Mouse (Mus musculus): ENCODE results near the gene Cdkn1b. TPM values are rescaled to one million over a fixed set of nuclear protein-coding genes. Genes with fewer than 3 reads are reported as not detected.

Gene Cdkn1b
- polyA plus RNA-seq, 1 experiment from 2014 or later = 28.3 TPM

DNA sequence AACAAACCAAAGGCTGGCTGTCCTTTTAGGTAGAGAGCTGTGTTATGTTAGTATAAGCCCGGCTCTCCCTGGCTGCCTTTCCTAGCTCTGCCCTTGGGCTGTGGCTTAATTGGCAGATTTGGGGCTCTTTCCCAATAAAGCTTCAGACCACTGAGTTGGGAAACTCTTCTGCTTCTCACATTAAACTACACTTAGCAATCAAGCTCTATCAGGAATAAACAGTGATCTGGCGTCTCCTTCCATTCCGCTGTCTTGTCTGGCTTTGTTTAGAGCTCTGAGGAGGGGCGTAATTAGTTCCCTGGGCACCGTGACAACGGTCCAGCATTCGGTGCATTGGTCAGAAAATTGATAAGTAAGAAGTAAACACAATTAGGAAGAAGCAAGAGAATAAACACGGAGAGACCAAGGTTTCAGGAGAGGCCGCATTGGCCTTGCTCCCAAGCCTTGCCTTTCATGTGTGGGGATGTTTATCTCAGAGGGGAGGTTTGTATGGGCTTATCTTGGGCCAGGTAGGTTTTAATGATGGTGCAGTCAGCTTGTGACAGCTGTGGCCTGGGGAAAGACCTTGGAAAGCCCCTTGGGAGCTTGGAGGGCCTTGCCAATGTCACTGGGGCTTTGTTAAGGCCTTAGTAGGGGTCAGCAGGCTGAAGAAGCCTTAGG is 41.8 kb downstream of the Cdkn1b start:
- Histone ChIP-seq H3K27ac (replicated peaks) (0 out of 2 replicates have a peak overlapping the region, but pooled peaks have one; percentile 12), H3K4me1 (peaks cover 28% of the 10 kb centered on the region), H3K4me2 (replicated peaks) (no peak overlapping the region), H3K9ac (replicated peaks) (no peak overlapping the region), H3K36me3 (no peaks in the 10 kb centered on the region; the same call in 1 of the 2 replicates), H3K27me3 (no peaks in the 10 kb centered on the region), H3K9me3 (no peaks in the 10 kb centered on the region), H3K4me3 (no peak overlapping the region)
- 50% methylated on average over 9 of the region's 9 CpGs for WGBS
- ATAC-seq (ENCODE audit: low FRiP score, low read depth) = 0 out of 2 replicates have a peak, but pooled peaks have one; percentile 20

DNA sequence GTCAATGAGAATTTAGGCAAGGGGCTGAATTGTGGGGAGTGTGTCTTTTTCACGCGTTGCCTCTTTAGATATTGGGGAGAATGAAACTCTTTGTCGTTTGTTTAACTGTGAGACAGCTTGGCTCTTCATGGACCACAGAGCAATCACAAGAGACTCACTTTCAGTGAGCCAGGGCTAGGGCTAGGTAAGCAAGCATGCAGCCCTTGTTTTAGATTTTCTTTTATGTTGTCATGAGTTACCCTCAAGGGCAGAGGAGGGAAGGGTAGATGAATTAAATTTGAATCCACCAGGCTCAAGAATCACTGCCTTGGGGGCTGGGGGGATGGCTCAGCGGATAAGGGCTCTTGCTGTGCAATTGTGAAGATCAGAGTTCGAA is 42.3 kb downstream of the Cdkn1b start:
- H3K27me3 ChIP-seq = no peaks in the 10 kb centered on the region
- no peaks in the 10 kb centered on the region; the same call in 1 of the 2 replicates for H3K36me3 ChIP-seq
- no peaks in the 10 kb centered on the region for H3K9me3 ChIP-seq
- H3K4me2 ChIP-seq (replicated peaks) = no peak overlapping the region
- WGBS = 39% methylated on average over 5 of the region's 5 CpGs
- ATAC-seq (ENCODE audit: low FRiP score, low read depth) = no peak
- H3K9ac ChIP-seq (replicated peaks) = no peak overlapping the region
- peaks cover 28% of the 10 kb centered on the region for H3K4me1 ChIP-seq
- H3K27ac ChIP-seq (replicated peaks) = 0 out of 2 replicates have a peak overlapping the region, but pooled peaks have one; percentile 12
- no peak overlapping the region for H3K4me3 ChIP-seq

- no peaks in the 10 kb centered on the region for H3K27me3 ChIP-seq
- H3K4me2 ChIP-seq (replicated peaks) = no peak overlapping the region
- H3K36me3 ChIP-seq = no peaks in the 10 kb centered on the region
- no peak overlapping the region for H3K27ac ChIP-seq (replicated peaks)
- 75% methylated on average over 2 of the region's 2 CpGs for WGBS
- no peak for ATAC-seq (ENCODE audit: low FRiP score, low read depth)
- H3K4me1 ChIP-seq = peaks cover 28% of the 10 kb centered on the region
- H3K9me3 ChIP-seq = no peaks in the 10 kb centered on the region
- no peak overlapping the region for H3K9ac ChIP-seq (replicated peaks)
- H3K4me3 ChIP-seq = no peak overlapping the region
These were observed 43.7 kb downstream of the Cdkn1b start for GRCm38 (mm10) chr6:134963910-134964309.

DNA sequence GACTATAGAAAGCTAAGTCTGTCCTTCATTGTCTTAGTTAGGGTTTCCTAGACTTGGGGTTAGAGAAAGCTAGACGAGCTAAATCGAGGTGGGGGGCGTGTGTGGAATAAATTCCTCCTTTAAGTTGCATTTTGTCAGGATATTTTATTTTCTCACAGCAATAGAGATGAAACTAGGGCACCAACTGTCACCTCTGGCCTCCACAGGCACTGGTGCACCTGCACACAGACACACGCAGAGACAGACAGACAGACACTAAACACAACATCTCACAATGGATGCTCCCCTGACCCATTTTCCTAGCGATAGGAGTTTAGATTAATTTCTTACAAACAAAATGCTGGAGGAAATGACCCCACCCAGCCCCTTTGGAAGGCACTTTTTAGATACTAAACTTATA is 46.5 kb downstream of the Cdkn1b start:
- WGBS = 90% methylated on average over 5 of the region's 5 CpGs
- no peak overlapping the region for H3K4me2 ChIP-seq (replicated peaks)
- peaks cover 12% of the 10 kb centered on the region for H3K4me1 ChIP-seq
- no peaks in the 10 kb centered on the region for H3K27me3 ChIP-seq
- ATAC-seq (ENCODE audit: low FRiP score, low read depth) = no peak
- no peaks in the 10 kb centered on the region for H3K9me3 ChIP-seq
- H3K36me3 ChIP-seq = no peaks in the 10 kb centered on the region
- no peak overlapping the region for H3K9ac ChIP-seq (replicated peaks)
- no peak overlapping the region for H3K4me3 ChIP-seq
- H3K27ac ChIP-seq (replicated peaks) = no peak overlapping the region

- Histone ChIP-seq H3K4me3 (no peak overlapping the region), H3K4me2 (replicated peaks) (no peak overlapping the region), H3K27me3 (no peaks in the 10 kb centered on the region), H3K9ac (replicated peaks) (no peak overlapping the region), H3K9me3 (no peaks in the 10 kb centered on the region), H3K36me3 (no peaks in the 10 kb centered on the region), H3K27ac (replicated peaks) (no peak overlapping the region), H3K4me1 (no peaks in the 10 kb centered on the region)
- 86% methylated on average over 1 of the region's 1 CpGs for WGBS
- ATAC-seq (ENCODE audit: low FRiP score, low read depth) = no peak
These were observed 48.1 kb downstream of the Cdkn1b start for GRCm38 (mm10) chr6:134968326-134968725.

DNA sequence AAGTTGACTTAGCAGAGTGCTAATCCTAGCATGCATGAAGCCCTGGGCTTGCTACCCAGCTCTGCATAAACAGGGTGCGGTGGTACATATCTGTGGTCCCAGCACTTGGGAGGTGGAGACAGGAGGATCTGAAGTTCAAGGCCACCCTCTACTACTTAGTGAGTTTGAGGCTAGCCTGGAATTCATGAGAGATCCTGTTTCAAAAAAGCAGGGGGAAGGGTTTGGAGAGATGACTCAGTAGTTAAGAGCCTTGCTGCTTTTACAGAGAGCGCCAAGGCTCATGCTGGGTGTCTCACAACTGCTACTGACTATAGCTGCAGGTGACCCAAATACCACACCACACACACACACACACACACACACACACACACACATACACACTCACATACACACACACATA is 49.3 kb downstream of the Cdkn1b start:
- Histone ChIP-seq H3K27ac (replicated peaks) (no peak overlapping the region), H3K9me3 (no peaks in the 10 kb centered on the region), H3K4me3 (no peak overlapping the region), H3K27me3 (no peaks in the 10 kb centered on the region), H3K4me1 (no peaks in the 10 kb centered on the region), H3K4me2 (replicated peaks) (no peak overlapping the region), H3K9ac (replicated peaks) (no peak overlapping the region), H3K36me3 (no peaks in the 10 kb centered on the region)
- ATAC-seq (ENCODE audit: low FRiP score, low read depth) = no peak
- WGBS = 93% methylated on average over 2 of the region's 2 CpGs

DNA sequence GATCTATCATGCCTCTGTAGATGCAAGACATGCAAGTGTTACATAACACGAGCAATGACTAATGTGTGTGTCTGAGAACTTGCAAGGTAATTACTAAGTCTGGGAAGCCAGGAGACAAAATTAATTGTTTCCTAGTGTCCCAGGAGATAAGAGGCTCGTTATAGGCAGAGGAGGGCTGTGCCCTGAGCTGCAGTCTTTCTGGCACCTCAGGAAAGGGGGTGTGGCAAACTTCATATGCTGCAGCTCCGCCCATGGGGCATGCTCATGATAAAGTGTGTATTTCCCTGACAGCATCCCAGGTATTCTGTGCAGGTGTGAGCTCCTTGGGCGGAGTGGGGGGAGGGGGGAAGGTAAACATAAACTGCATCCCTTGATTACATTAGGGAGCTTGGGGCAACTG is 51.9 kb downstream of the Cdkn1b start:
- H3K4me1 ChIP-seq = 0 out of 2 replicates have a peak, but pooled peaks cover 3% of the 10 kb centered on the region
- H3K4me3 ChIP-seq = no peak overlapping the region
- H3K27ac ChIP-seq (replicated peaks) = no peak overlapping the region
- no peaks in the 10 kb centered on the region for H3K9me3 ChIP-seq
- H3K27me3 ChIP-seq = no peaks in the 10 kb centered on the region
- no peak for ATAC-seq (ENCODE audit: low FRiP score, low read depth)
- 71% methylated on average over 4 of the region's 4 CpGs for WGBS
- H3K9ac ChIP-seq (replicated peaks) = no peak overlapping the region
- H3K36me3 ChIP-seq = no peaks in the 10 kb centered on the region
- H3K4me2 ChIP-seq (replicated peaks) = no peak overlapping the region

Other genes with a start within 250 kb of the Cdkn1b start
- 17.0 and 17.7 TPM in 2 replicates for gene Dusp16, start 127.8 kb upstream of the Cdkn1b start, polyA plus RNA-seq (2016; fragmentation: Nextera tagmentation; extraction: Ambion mirVana)
- 2.5 and 2.9 TPM in 2 replicates for gene Crebl2, start 90.2 kb upstream of the Cdkn1b start, polyA plus RNA-seq (2016; fragmentation: Nextera tagmentation; extraction: Ambion mirVana)
- 42.4 and 42.7 TPM in 2 replicates for gene Gpr19, start 21.8 kb upstream of the Cdkn1b start, polyA plus RNA-seq (2016; fragmentation: Nextera tagmentation; extraction: Ambion mirVana)
- 3.6 and 3.9 TPM in 2 replicates for gene Apold1, start 61.3 kb downstream of the Cdkn1b start, polyA plus RNA-seq (2016; fragmentation: Nextera tagmentation; extraction: Ambion mirVana)
- 86.1 and 90.3 TPM in 2 replicates for gene Ddx47, start 91.2 kb downstream of the Cdkn1b start, polyA plus RNA-seq (2016; fragmentation: Nextera tagmentation; extraction: Ambion mirVana)
- gene Gprc5a, start 145.2 kb downstream of the Cdkn1b start, polyA plus RNA-seq (2016; fragmentation: Nextera tagmentation; extraction: Ambion mirVana) = 1.8 and 1.9 TPM in 2 replicates
- gene Gprc5d, start 197.9 kb downstream of the Cdkn1b start, polyA plus RNA-seq (2016; fragmentation: Nextera tagmentation; extraction: Ambion mirVana) = 0.18 TPM in 1 of 2 replicates, not detected in the other